Mouse (Mus musculus) CH12.LX (cell line): Measurements from ENCODE around the gene Olfml2a. TPM values are rescaled to one million over a fixed set of nuclear protein-coding genes. Genes with fewer than 3 reads are reported as not detected.

Experiments
- DNase-seq: peaks from one replicate; pipeline ENCODE4 v3.0.0-alpha.2; 2013; ENCODE audit errors: extremely low read depth
- H3K27ac ChIP-seq: 2 replicates; pipeline ENCODE4 v1.5.1; 2012; ENCODE audit warnings: low read depth, mild to moderate bottlenecking, control low read depth, moderate library complexity; ENCODE audit not compliant: insufficient read depth
- H3K27me3 ChIP-seq: replicated peaks from 2 replicates; pipeline ENCODE3; 2012; ENCODE audit warnings: inconsistent platforms
- H3K36me3 ChIP-seq, 2 experiments: replicated peaks in 1 of 2; 2 replicates each; pipeline versions ENCODE3 to v1.6.1; 2012; ENCODE audit warnings: inconsistent platforms in 1 of 2, low read length in 1 of 2, mild to moderate bottlenecking in 1 of 2, mixed read lengths in 1 of 2, moderate library complexity in 1 of 2; ENCODE audit not compliant: control insufficient read depth in 1 of 2, insufficient read depth in 1 of 2
- H3K4me1 ChIP-seq, 2 experiments: 2 replicates each; pipeline ENCODE4 v1.6.1; 2012; ENCODE audit warnings: inconsistent platforms in 1 of 2, moderate library complexity in 1 of 2; ENCODE audit not compliant: insufficient read depth in 2 of 2, control insufficient read depth in 1 of 2
- H3K4me2 ChIP-seq: 2 replicates; pipeline ENCODE4 v1.6.1; 2012; ENCODE audit warnings: low read depth, mild to moderate bottlenecking, control low read depth; ENCODE audit not compliant: poor library complexity, insufficient read depth, severe bottlenecking
- H3K4me3 ChIP-seq, 3 experiments: fragments of 150-350 bp in 1 of 3; sonication (generic) in 1 of 3; replicated peaks in 1 of 3; 2 replicates each; pipeline versions ENCODE3 to v1.5.1; 2011 to 2012; ENCODE audit warnings: low read depth in 2 of 3, low read length in 2 of 3, mild to moderate bottlenecking in 2 of 3, moderate library complexity in 2 of 3, control low read depth in 1 of 3, improper control_type of control experiment in 1 of 3, inconsistent platforms in 1 of 3, mixed read lengths in 1 of 3; ENCODE audit not compliant: poor library complexity in 1 of 3
- H3K79me2 ChIP-seq: replicated peaks from 2 replicates; pipeline ENCODE4 v1.6.1; 2012; ENCODE audit warnings: mild to moderate bottlenecking, moderate library complexity; ENCODE audit not compliant: control insufficient read depth, poor library complexity, insufficient read depth, severe bottlenecking; ENCODE audit errors: extremely low read depth
- H3K9ac ChIP-seq: 2 replicates; pipeline ENCODE4 v1.6.1; 2012; ENCODE audit warnings: low read depth, mild to moderate bottlenecking, control low read depth, moderate library complexity; ENCODE audit not compliant: insufficient read depth
- H3K9me3 ChIP-seq: replicated peaks from 2 replicates; pipeline ENCODE3; 2012; ENCODE audit warnings: low read length, inconsistent platforms, mixed read lengths
- BHLHE40 ChIP-seq: IDR thresholded peaks from 2 replicates; pipeline ENCODE4 v1.6.1; 2011; ENCODE audit warnings: mild to moderate bottlenecking, low read depth, low read length, improper control_type of control experiment
- CHD2 ChIP-seq: IDR thresholded peaks from 2 replicates; pipeline ENCODE4 v1.6.1; 2011; ENCODE audit warnings: low read length, improper control_type of control experiment
- CTCF ChIP-seq, 2 experiments: IDR thresholded peaks in 1 of 2; conservative IDR thresholded peaks in 1 of 2; 2 replicates each; pipeline ENCODE4 v1.5.1; 2011 to 2012; ENCODE audit warnings: low read depth in 2 of 2, low read length in 2 of 2, improper control_type of control experiment in 1 of 2, inconsistent platforms in 1 of 2, mild to moderate bottlenecking in 1 of 2, moderate library complexity in 1 of 2
- E2F4 ChIP-seq: IDR thresholded peaks from 2 replicates; pipeline ENCODE4 v1.6.1; 2011; ENCODE audit warnings: low read depth, low read length, improper control_type of control experiment; ENCODE audit not compliant: insufficient replicate concordance
- ELF1 ChIP-seq: IDR thresholded peaks from 2 replicates; pipeline ENCODE4 v1.6.1; 2014; ENCODE audit warnings: low read depth, mild to moderate bottlenecking, inconsistent platforms, low read length, improper control_type of control experiment
- ETS1 ChIP-seq: conservative IDR thresholded peaks from 2 replicates; pipeline ENCODE4 v1.6.1; 2012; ENCODE audit warnings: low read depth, mild to moderate bottlenecking, inconsistent platforms, low read length, improper control_type of control experiment, moderate library complexity
- HCFC1 ChIP-seq: IDR thresholded peaks from 2 replicates; pipeline ENCODE4 v1.6.1; 2012; ENCODE audit warnings: low read depth, mild to moderate bottlenecking, inconsistent platforms, low read length, improper control_type of control experiment
- IRF4 ChIP-seq: IDR thresholded peaks from 2 replicates; pipeline ENCODE4 v1.6.1; 2014; ENCODE audit warnings: low read depth, mild to moderate bottlenecking, inconsistent platforms, low read length, improper control_type of control experiment
- JUN ChIP-seq: IDR thresholded peaks from 2 replicates; pipeline ENCODE4 v1.6.1; 2011; ENCODE audit warnings: low read depth, mild to moderate bottlenecking, low read length, improper control_type of control experiment, moderate library complexity; ENCODE audit not compliant: insufficient read depth
- JUND ChIP-seq: conservative IDR thresholded peaks from 2 replicates; pipeline ENCODE4 v1.6.1; 2011; ENCODE audit warnings: low read depth, low read length, improper control_type of control experiment
- KAT2A ChIP-seq: IDR thresholded peaks from 2 replicates; pipeline ENCODE4 v1.6.1; 2012; ENCODE audit warnings: low read length, improper control_type of control experiment, inconsistent platforms; ENCODE audit not compliant: insufficient replicate concordance
- MAFK ChIP-seq: IDR thresholded peaks from 2 replicates; pipeline ENCODE4 v1.6.1; 2011; ENCODE audit warnings: low read length, improper control_type of control experiment; ENCODE audit not compliant: insufficient replicate concordance
- MAX ChIP-seq: IDR thresholded peaks from 2 replicates; pipeline ENCODE4 v1.6.1; 2011; ENCODE audit warnings: low read length, improper control_type of control experiment
- MAZ ChIP-seq: IDR thresholded peaks from 2 replicates; pipeline ENCODE4 v1.6.1; 2012; ENCODE audit warnings: low read depth, mild to moderate bottlenecking, inconsistent platforms, low read length, improper control_type of control experiment, moderate library complexity
- MEF2A ChIP-seq: IDR thresholded peaks from 2 replicates; pipeline ENCODE4 v1.6.1; 2014; ENCODE audit warnings: low read depth, mild to moderate bottlenecking, inconsistent platforms, low read length, improper control_type of control experiment, borderline replicate concordance
- MYC ChIP-seq: IDR thresholded peaks from 2 replicates; pipeline ENCODE4 v1.6.1; 2011; ENCODE audit warnings: low read depth, mild to moderate bottlenecking, improper control_type of control experiment, low read length
- NELFE ChIP-seq: IDR thresholded peaks from 2 replicates; pipeline ENCODE4 v1.6.1; 2011; ENCODE audit warnings: low read depth, low read length, improper control_type of control experiment
- NRF1 ChIP-seq: IDR thresholded peaks from 2 replicates; pipeline ENCODE4 v1.6.1; 2014; ENCODE audit warnings: low read depth, mild to moderate bottlenecking, inconsistent platforms, low read length, improper control_type of control experiment, moderate library complexity
- POLR2A ChIP-seq: IDR thresholded peaks from 2 replicates; pipeline ENCODE4 v1.6.1; 2011; ENCODE audit warnings: low read depth, mild to moderate bottlenecking, improper control_type of control experiment, low read length
- POLR2AphosphoS2 ChIP-seq: IDR thresholded peaks from 2 replicates; pipeline ENCODE4 v1.6.1; 2011; ENCODE audit warnings: low read depth, low read length, improper control_type of control experiment
- SIN3A ChIP-seq: IDR thresholded peaks from 2 replicates; pipeline ENCODE4 v1.6.1; 2012; ENCODE audit warnings: low read length, improper control_type of control experiment, inconsistent platforms
- SMC3 ChIP-seq: IDR thresholded peaks from 2 replicates; pipeline ENCODE4 v1.6.1; 2011; ENCODE audit warnings: low read depth, low read length, improper control_type of control experiment
- TCF12 ChIP-seq: IDR thresholded peaks from 2 replicates; pipeline ENCODE4 v1.6.1; 2014; ENCODE audit warnings: low read depth, mild to moderate bottlenecking, inconsistent platforms, low read length, improper control_type of control experiment
- UBTF ChIP-seq: IDR thresholded peaks from 2 replicates; pipeline ENCODE4 v1.6.1; 2012; ENCODE audit warnings: low read depth, mild to moderate bottlenecking, inconsistent platforms, low read length, improper control_type of control experiment, moderate library complexity
- USF1 ChIP-seq: IDR thresholded peaks from 2 replicates; pipeline ENCODE4 v1.6.1; 2014; ENCODE audit warnings: low read depth, mild to moderate bottlenecking, inconsistent platforms, low read length, improper control_type of control experiment
- USF2 ChIP-seq: conservative IDR thresholded peaks from 2 replicates; pipeline ENCODE4 v1.6.1; 2011; ENCODE audit warnings: low read depth, low read length, improper control_type of control experiment
- ZMIZ1 ChIP-seq: IDR thresholded peaks from 2 replicates; pipeline ENCODE4 v1.6.1; 2012; ENCODE audit warnings: low read depth, mild to moderate bottlenecking, inconsistent platforms, low read length, improper control_type of control experiment
- ZNF384 ChIP-seq: IDR thresholded peaks from 2 replicates; pipeline ENCODE4 v1.6.1; 2012; ENCODE audit warnings: low read depth, low read length, improper control_type of control experiment, inconsistent platforms
- dilution Hi-C: fragments of 300-500 bp; cut with MboI; formaldehyde crosslinking; loops from 2 replicates; pipeline ENCODE4 v1.14.3; 2020; ENCODE audit warnings: low sequenced_read_pairs; ENCODE audit not compliant: extremely low pct_unique_long_range_greater_than_20kb, extremely low pct_ligation_motif_present
- in situ Hi-C: fragments of 300-500 bp; cut with MboI; formaldehyde crosslinking; loops from 3 replicates; pipeline ENCODE4 v1.14.3; 2019; ENCODE audit warnings: low sequenced_read_pairs, low pct_ligation_motif_present, low pct_unique_long_range_greater_than_20kb, mixed read lengths
- polyA plus RNA-seq: library from polyadenylated mRNA; unstranded; fragments of >175 nt; gene quantifications from 2 replicates; pipeline ENCODE4 v1.2.1, GENCODE M21; 2012; ENCODE audit warnings: low read depth; ENCODE audit not compliant: insufficient read length
- total RNA-seq, 2 experiments: library from RNA; depleted of rRNA; stranded (reverse); fragments of 300-350 nt in 1 of 2; fragments of >200 nt in 1 of 2; gene quantifications; 2 replicates each; pipeline ENCODE4 v1.2.3; 2012 to 2014

The Olfml2a gene
- total and polyA plus RNA-seq, 3 experiments: 4.3 to 8.5 (median 5.5) TPM

DNA sequence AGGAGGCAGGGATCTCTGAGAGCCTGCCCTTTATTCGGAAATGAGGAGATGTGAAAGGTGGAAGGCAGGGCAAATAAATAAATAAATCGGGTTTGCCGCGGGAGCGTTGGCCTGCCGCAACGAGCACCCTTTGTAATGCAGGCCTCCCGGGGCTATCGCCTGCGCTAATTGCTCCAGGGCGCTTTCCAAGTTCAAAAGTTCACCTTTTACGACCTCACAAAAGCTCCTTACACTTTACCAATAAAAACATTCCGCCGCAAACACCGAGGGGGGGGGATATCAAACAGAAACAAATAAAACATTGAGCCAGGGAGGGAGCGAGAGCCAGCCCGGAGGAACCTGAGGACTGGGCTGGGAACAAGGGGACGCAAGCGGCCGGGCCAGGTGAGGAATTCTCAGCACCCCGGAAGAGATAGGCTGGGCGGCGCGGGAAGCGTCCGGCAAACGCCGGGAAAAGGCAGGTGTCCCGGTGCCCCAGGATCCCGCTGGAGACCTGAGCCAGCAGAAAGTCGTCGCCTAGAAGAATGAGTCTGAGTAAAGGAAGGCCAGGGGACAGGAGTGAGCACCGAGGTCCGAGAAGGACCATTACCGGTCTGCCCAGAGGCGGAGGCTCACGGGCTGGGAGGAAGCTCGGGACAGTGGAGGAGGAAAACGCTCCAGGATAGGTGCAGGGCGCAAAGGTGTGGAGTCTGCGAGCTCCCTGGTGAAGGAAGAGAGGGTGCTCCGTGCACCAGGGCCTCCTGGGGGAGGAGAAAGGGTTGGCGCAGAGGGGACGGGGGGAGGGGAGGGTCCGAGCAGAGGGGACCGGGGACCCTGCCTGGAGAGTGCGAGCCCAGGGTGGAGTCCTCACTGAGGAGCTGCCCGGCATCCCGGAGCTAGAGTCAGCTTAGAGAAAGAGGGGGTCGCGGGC is 6.4 kb upstream of the Olfml2a start:
- H3K79me2 ChIP-seq: no peaks in the 10 kb centered on the region; the same call in 1 of the 2 replicates
- no peak for TF ChIP-seq ZNF384
- DNase-seq: no peak
- peaks cover 7% of the 10 kb centered on the region for H3K27me3 ChIP-seq
- dilution Hi-C loops: no loop called here
- peak overlapping the region; percentile 95 for H3K4me2 ChIP-seq
- H3K36me3 ChIP-seq: no peaks in the 10 kb centered on the region
- no peak overlapping the region for H3K27ac ChIP-seq
- in situ Hi-C loops: no loop called here
- H3K4me3 ChIP-seq: peak overlapping the region; percentile 73 to 87 (median 86)
- peaks cover 0 to 17% of the 10 kb centered on the region in 2 experiments; a peak in 2 of 4 replicates for H3K4me1 ChIP-seq
- H3K9ac ChIP-seq: peak overlapping the region; percentile 22
- H3K9me3 ChIP-seq: no peaks in the 10 kb centered on the region

- DNase-seq: peak; percentile 96
- TF ChIP-seq CHD2 (peak; percentile 47; the same call in 1 of the 2 replicates), JUN (no peak), SIN3A (peak; percentile 95), MAX (peak; percentile 86), E2F4 (no peak), ETS1 (peak; percentile 27; the same call in 1 of the 2 replicates), CTCF (conservative IDR thresholded peaks at IDR 0.05 in 1 of 2, IDR thresholded peaks at IDR 0.05 in 1 of 2; ENCODE audit: low read depth in 2 of 2, low read length in 2 of 2) (peak in 1 of 2 experiments; percentile 21; a peak in 2 of 4 replicates), ELF1 (peak; percentile 61), MYC (peak; percentile 91), TCF12 (peak; percentile 47; the same call in 1 of the 2 replicates), USF1 (peak; percentile 20), UBTF (peak; percentile 48; the same call in 1 of the 2 replicates), POLR2A (peak; percentile 20), IRF4 (no peak), MEF2A (peak; percentile 32; the same call in 1 of the 2 replicates), MAFK (no peak), ZNF384 (peak; percentile 83), SMC3 (no peak), POLR2AphosphoS2 (no peak), BHLHE40 (peak; percentile 97), HCFC1 (peak; percentile 96), USF2 (peak; percentile 44), ZMIZ1 (no peak), MAZ (peak; percentile 83), NRF1 (peak; percentile 64), KAT2A (peak; percentile 90; the same call in 1 of the 2 replicates), JUND (0 out of 2 replicates have a peak, but pooled peaks have one; percentile 13), NELFE (peak; percentile 54; the same call in 1 of the 2 replicates)
Measured at GRCm38 (mm10) chr2:38926145-38926891, 5.5 kb upstream of the Olfml2a start.

More at GRCm38 (mm10) chr2:38926145-38926891, 5.5 kb upstream of the Olfml2a start:
- H3K9me3 ChIP-seq: no peaks in the 10 kb centered on the region
- dilution Hi-C loops (no loop called here), in situ Hi-C loops (no loop called here)
- no peaks in the 10 kb centered on the region for H3K36me3 ChIP-seq
- H3K4me3 ChIP-seq: peak overlapping the region; percentile 73 to 87 (median 86)
- H3K4me1 ChIP-seq: peaks cover under 1 to 26% of the 10 kb centered on the region in 2 experiments
- no peak overlapping the region for H3K27ac ChIP-seq
- peak overlapping the region; percentile 99 for H3K4me2 ChIP-seq
- H3K27me3 ChIP-seq: peaks cover 7% of the 10 kb centered on the region
- H3K9ac ChIP-seq: peak overlapping the region; percentile 57; the same call in 1 of the 2 replicates
- H3K79me2 ChIP-seq: no peaks in the 10 kb centered on the region; the same call in 1 of the 2 replicates
